Mouse (Mus musculus) midbrain, embryonic 11.5 days (tissue): ENCODE measurements at regions not wholly inside any gene's neighbourhood (a gene's known extent, or its start where the extent isn't known, plus 50 kb on each side); places are given as distances from the start of the nearest gene placed in this dataset.

Source experiments
- ATAC-seq: fragments of 200-750 bp; cut with Nextera tagmentation; 2 replicates; pipeline ENCODE4 v1.8.0; 2017; ENCODE audit warnings: moderate TSS enrichment, moderate library complexity; ENCODE audit not compliant: low FRiP score
- DNase-seq: peaks from one replicate; pipeline ENCODE4 v3.0.0; 2015; ENCODE audit warnings: low spot score; ENCODE audit errors: missing footprints
- H3K27ac ChIP-seq: fragments of 300-500 bp; sonication (generic); 2 replicates; pipeline ENCODE4 v1.5.1; 2014; ENCODE audit warnings: low read depth, low read length
- H3K27me3 ChIP-seq: fragments of 300-500 bp; sonication (generic); 2 replicates; pipeline ENCODE4 v1.6.1; 2014; ENCODE audit warnings: mild to moderate bottlenecking, low read length, moderate library complexity, mixed read lengths; ENCODE audit not compliant: control insufficient read depth, insufficient read depth
- H3K36me3 ChIP-seq: fragments of 300-500 bp; sonication (generic); 2 replicates; pipeline ENCODE4 v1.6.1; 2014; ENCODE audit warnings: mild to moderate bottlenecking, low read length, moderate library complexity, mixed read lengths; ENCODE audit not compliant: control insufficient read depth, insufficient read depth
- H3K4me1 ChIP-seq: fragments of 300-500 bp; sonication (generic); 2 replicates; pipeline ENCODE4 v1.6.1; 2014; ENCODE audit warnings: low read length; ENCODE audit not compliant: control insufficient read depth, insufficient read depth
- H3K4me2 ChIP-seq: fragments of 300-500 bp; sonication (generic); 2 replicates; pipeline ENCODE4 v1.6.1; 2014; ENCODE audit warnings: mild to moderate bottlenecking, moderate library complexity
- H3K4me3 ChIP-seq: fragments of 300-500 bp; sonication (generic); 2 replicates; pipeline ENCODE4 v1.5.1; 2014; ENCODE audit warnings: low read depth, low read length
- H3K9ac ChIP-seq: fragments of 300-500 bp; sonication (generic); 2 replicates; pipeline ENCODE4 v1.6.1; 2014; ENCODE audit warnings: low read length
- H3K9me3 ChIP-seq: fragments of 300-500 bp; sonication (generic); 2 replicates; pipeline ENCODE4 v1.6.1; 2016; ENCODE audit warnings: low read length; ENCODE audit not compliant: control insufficient read depth
- WGBS: fragments of 180-500 bp; shearing (Covaris S2); extraction: QIAGEN DNeasy Blood & Tissue Kit; methylation state at CpG from one replicate; pipeline ENCODE4 v1.1.7; 2014; 5-methylcytosine and 5-hydroxymethylcytosine counted together

- H3K27ac ChIP-seq = no peak overlapping the region
- no peaks in the 10 kb centered on the region for H3K4me1 ChIP-seq
- no peak overlapping the region for H3K4me2 ChIP-seq
- H3K27me3 ChIP-seq = no peaks in the 10 kb centered on the region
- no peak overlapping the region for H3K4me3 ChIP-seq
- H3K9ac ChIP-seq = no peak overlapping the region
- DNase-seq (no peak), ATAC-seq (no peak)
- no peaks in the 10 kb centered on the region for H3K36me3 ChIP-seq
- H3K9me3 ChIP-seq = no peaks in the 10 kb centered on the region
- 90% methylated on average over 2 of the region's 2 CpGs for WGBS
Measured at GRCm38 (mm10) chr3:39966390-39966789, 564.7 kb upstream of the Intu start.

GRCm38 (mm10) chr3:39976937-39977336 lies 554.1 kb upstream of the Intu start:
- DNase-seq (no peak), ATAC-seq (no peak)
- WGBS = 96% methylated on average over 2 of the region's 2 CpGs

GRCm38 (mm10) chr3:39978916-39979679 lies 552.0 kb upstream of the Intu start:
- no peaks in the 10 kb centered on the region for H3K36me3 ChIP-seq
- 28% methylated on average over 3 of the region's 3 CpGs for WGBS
- no peaks in the 10 kb centered on the region for H3K9me3 ChIP-seq
- H3K4me1 ChIP-seq = no peaks in the 10 kb centered on the region
- DNase-seq (peak; percentile 26), ATAC-seq (no peak)
- H3K4me2 ChIP-seq = no peak overlapping the region
- H3K27me3 ChIP-seq = no peaks in the 10 kb centered on the region
- H3K9ac ChIP-seq = no peak overlapping the region
- no peak overlapping the region for H3K27ac ChIP-seq
- no peak overlapping the region for H3K4me3 ChIP-seq

More at GRCm38 (mm10) chr3:39976937-39977336, 554.1 kb upstream of the Intu start:
- no peaks in the 10 kb centered on the region for H3K36me3 ChIP-seq
- no peaks in the 10 kb centered on the region for H3K27me3 ChIP-seq
- H3K4me3 ChIP-seq = no peak overlapping the region
- no peak overlapping the region for H3K9ac ChIP-seq
- no peaks in the 10 kb centered on the region for H3K9me3 ChIP-seq
- H3K4me2 ChIP-seq = no peak overlapping the region
- no peaks in the 10 kb centered on the region for H3K4me1 ChIP-seq
- H3K27ac ChIP-seq = no peak overlapping the region

- H3K9ac ChIP-seq = no peak overlapping the region
- no peaks in the 10 kb centered on the region for H3K36me3 ChIP-seq
- ATAC-seq (no peak), DNase-seq (no peak)
- H3K27ac ChIP-seq = no peak overlapping the region
- H3K27me3 ChIP-seq = no peaks in the 10 kb centered on the region
- no peak overlapping the region for H3K4me3 ChIP-seq
- H3K9me3 ChIP-seq = no peaks in the 10 kb centered on the region
- no peaks in the 10 kb centered on the region for H3K4me1 ChIP-seq
- H3K4me2 ChIP-seq = no peak overlapping the region
Measured at GRCm38 (mm10) chr3:39982656-39983055, 548.4 kb upstream of the Intu start.

- DNase-seq (peak; percentile 17), ATAC-seq (no peak)
- Histone ChIP-seq H3K4me2 (no peak overlapping the region), H3K27me3 (no peaks in the 10 kb centered on the region), H3K9me3 (peaks cover 4% of the 10 kb centered on the region; the same call in 1 of the 2 replicates), H3K36me3 (no peaks in the 10 kb centered on the region), H3K4me3 (no peak overlapping the region), H3K9ac (no peak overlapping the region), H3K4me1 (no peaks in the 10 kb centered on the region), H3K27ac (no peak overlapping the region)
- WGBS = 96% methylated on average over 1 of the region's 1 CpGs
Measured at GRCm38 (mm10) chr3:39987710-39988109, 543.4 kb upstream of the Intu start.

GRCm38 (mm10) chr3:39998628-39999027 lies 532.5 kb upstream of the Intu start:
- Histone ChIP-seq H3K27ac (no peak overlapping the region), H3K4me2 (no peak overlapping the region)

GRCm38 (mm10) chr3:39999846-40000245 lies 531.2 kb upstream of the Intu start:
- peak; percentile 70 for DNase-seq
- Histone ChIP-seq H3K4me1 (no peaks in the 10 kb centered on the region), H3K36me3 (no peaks in the 10 kb centered on the region), H3K9ac (no peak overlapping the region), H3K4me3 (no peak overlapping the region), H3K27me3 (no peaks in the 10 kb centered on the region), H3K4me2 (no peak overlapping the region), H3K27ac (no peak overlapping the region), H3K9me3 (no peaks in the 10 kb centered on the region)
- 76% methylated on average over 1 of the region's 1 CpGs for WGBS
- no peak for ATAC-seq

More at GRCm38 (mm10) chr3:39998628-39999027, 532.5 kb upstream of the Intu start:
- Histone ChIP-seq H3K27me3 (no peaks in the 10 kb centered on the region), H3K9me3 (no peaks in the 10 kb centered on the region), H3K4me3 (no peak overlapping the region), H3K9ac (no peak overlapping the region), H3K36me3 (no peaks in the 10 kb centered on the region), H3K4me1 (no peaks in the 10 kb centered on the region)
- 37% methylated on average over 5 of the region's 5 CpGs for WGBS
- peak; percentile 92 for DNase-seq
- ATAC-seq = no peak

- ATAC-seq = no peak
- H3K9ac ChIP-seq = no peak overlapping the region
- no peaks in the 10 kb centered on the region for H3K27me3 ChIP-seq
- no peak overlapping the region for H3K4me2 ChIP-seq
- no peaks in the 10 kb centered on the region for H3K4me1 ChIP-seq
- no peaks in the 10 kb centered on the region for H3K36me3 ChIP-seq
- no peak overlapping the region for H3K4me3 ChIP-seq
- H3K9me3 ChIP-seq = no peaks in the 10 kb centered on the region
- no peak overlapping the region for H3K27ac ChIP-seq
- DNase-seq = no peak
- WGBS = 84% methylated on average over 3 of the region's 3 CpGs
Measured at GRCm38 (mm10) chr3:40002838-40003237, 528.2 kb upstream of the Intu start.

- Histone ChIP-seq H3K4me3 (no peak overlapping the region), H3K27me3 (no peaks in the 10 kb centered on the region), H3K4me2 (no peak overlapping the region), H3K36me3 (no peaks in the 10 kb centered on the region), H3K4me1 (no peaks in the 10 kb centered on the region), H3K9ac (no peak overlapping the region), H3K27ac (no peak overlapping the region), H3K9me3 (no peaks in the 10 kb centered on the region)
- 87% methylated on average over 5 of the region's 5 CpGs for WGBS
- peak; percentile 56 for DNase-seq
- ATAC-seq = no peak
Measured at GRCm38 (mm10) chr3:40010051-40010450, 521.0 kb upstream of the Intu start.
